ENCODE assay signal across 23 mouse cellular contexts in genomic region chr1:82353755-82354154, GRCm38 (mm10). TPM values are rescaled to one million over a fixed set of nuclear protein-coding genes. Genes with fewer than 3 reads are reported as not detected.
A peak's percentile ranks its signal among the peaks of the same experiment; 100 is the strongest.
DNase-seq lines count a peak whose midpoint lies in the region; ATAC-seq and TF ChIP-seq lines count a peak whose summit lies in the region.
"Had no signal": no experiment of that assay in that cellular context is flagged by ENCODE, and none has a peak within 500 bp of the region (broad histone marks: within the 10 kb centered on the region; RNA-seq: fewer than 3 reads in every experiment).

No protein-coding gene starts in this region.

- no peak for TF ChIP-seq POLR2A in brain, embryonic 14.5 days (IDR thresholded peaks at IDR 0.05; ENCODE audit: borderline replicate concordance, extremely low read depth, insufficient read depth, insufficient read length, poor library complexity, severe bottlenecking)

- no peaks in the 10 kb centered on the region for H3K36me3 ChIP-seq in forebrain, embryonic 12.5 days (replicated peaks)
- H3K36me3 ChIP-seq in forebrain, embryonic 11.5 days (ENCODE audit: control insufficient read depth, insufficient read depth, low read length): no peaks in the 10 kb centered on the region
- H3K36me3 ChIP-seq in forebrain, embryonic 13.5 days (ENCODE audit: poor library complexity, severe bottlenecking): no peaks in the 10 kb centered on the region
- H3K36me3 ChIP-seq in forebrain, embryonic 16.5 days (ENCODE audit: control insufficient read depth, insufficient read depth): no peaks in the 10 kb centered on the region
- no peaks in the 10 kb centered on the region for H3K36me3 ChIP-seq in forebrain, embryonic 14.5 days (ENCODE audit: control insufficient read depth, insufficient read depth, low read length)
- H3K36me3 ChIP-seq in forebrain, embryonic 10.5 days (replicated peaks): no peaks in the 10 kb centered on the region

- no peak overlapping the region for H3K4me2 ChIP-seq in forebrain, embryonic 12.5 days
- no peak overlapping the region for H3K4me2 ChIP-seq in forebrain, embryonic 11.5 days (ENCODE audit: low read depth, low read length, severe bottlenecking)
- no peak overlapping the region for H3K4me2 ChIP-seq in forebrain, embryonic 13.5 days
- no peak overlapping the region for H3K4me2 ChIP-seq in forebrain, embryonic 16.5 days (ENCODE audit: low read length)
- H3K4me2 ChIP-seq in forebrain, embryonic 14.5 days (ENCODE audit: low read length): no peak overlapping the region

- WGBS in forebrain, embryonic 12.5 days: 62% methylated on average over 2 of the region's 2 CpGs
- WGBS in forebrain, embryonic 11.5 days: 83% methylated on average over 2 of the region's 2 CpGs
- WGBS in forebrain, embryonic 13.5 days: 55% methylated on average over 2 of the region's 2 CpGs
- WGBS in forebrain, embryonic 16.5 days: 32% methylated on average over 2 of the region's 2 CpGs
- WGBS in forebrain, embryonic 14.5 days: 40% methylated on average over 2 of the region's 2 CpGs
- 92% methylated on average over 2 of the region's 2 CpGs for WGBS in forebrain, embryonic 10.5 days

- TF ChIP-seq CTCF in brain, embryonic 14.5 days (IDR thresholded peaks at IDR 0.05; ENCODE audit: borderline replicate concordance, extremely low read depth, insufficient read depth, insufficient read length): no peak

- H3K27ac ChIP-seq in forebrain, embryonic 12.5 days: no peak overlapping the region
- no peak overlapping the region for H3K27ac ChIP-seq in forebrain, embryonic 11.5 days (ENCODE audit: low read depth, low read length)
- no peak overlapping the region for H3K27ac ChIP-seq in forebrain, embryonic 13.5 days
- no peak overlapping the region for H3K27ac ChIP-seq in forebrain, embryonic 16.5 days (ENCODE audit: low read length)
- no peak overlapping the region for H3K27ac ChIP-seq in forebrain, embryonic 14.5 days (ENCODE audit: low read depth, low read length)
- no peak overlapping the region for H3K27ac ChIP-seq in forebrain, embryonic 10.5 days

- ATAC-seq in forebrain, embryonic 12.5 days (ENCODE audit: low FRiP score): peak; percentile 57; the same call in 1 of the 2 replicates
- no peak; the same call in 1 of the 2 replicates for ATAC-seq in forebrain, embryonic 11.5 days (replicated peaks; ENCODE audit: low FRiP score)
- peak; percentile 57; the same call in 1 of the 2 replicates for ATAC-seq in forebrain, embryonic 13.5 days
- ATAC-seq in forebrain, embryonic 16.5 days: no peak
- ATAC-seq in forebrain, embryonic 14.5 days: peak; percentile 32; the same call in 1 of the 2 replicates
- ATAC-seq: activated CD4-positive, CD25-positive, alpha-beta regulatory T cell, adult 4 months; CD4-positive, CD25-positive, alpha-beta regulatory T cell, adult 4 months; Patski had no signal

- H3K4me1 ChIP-seq in forebrain, embryonic 12.5 days: peaks cover under 1% of the 10 kb centered on the region
- H3K4me1 ChIP-seq in forebrain, embryonic 11.5 days (replicated peaks; ENCODE audit: control insufficient read depth, insufficient read depth, low read length): 0 out of 2 replicates have a peak, but pooled peaks cover under 1% of the 10 kb centered on the region
- H3K4me1 ChIP-seq in forebrain, embryonic 13.5 days: peaks cover 13% of the 10 kb centered on the region
- 0 out of 2 replicates have a peak, but pooled peaks cover 1% of the 10 kb centered on the region for H3K4me1 ChIP-seq in forebrain, embryonic 16.5 days (replicated peaks; ENCODE audit: control insufficient read depth, insufficient read depth, low read length)
- 0 out of 2 replicates have a peak, but pooled peaks cover 3% of the 10 kb centered on the region for H3K4me1 ChIP-seq in forebrain, embryonic 14.5 days (ENCODE audit: control insufficient read depth, insufficient read depth, low read length)
- H3K4me1 ChIP-seq in forebrain, embryonic 10.5 days: peaks cover 11% of the 10 kb centered on the region

- DNase-seq in forebrain, embryonic 11.5 days (ENCODE audit: low spot score): no peak
- peak; percentile 46 for DNase-seq in forebrain, embryonic 14.5 days (ENCODE audit: low spot score)
- no peak for DNase-seq in forebrain, embryonic 10.5 days (ENCODE audit: extremely low spot score, low spot score)
- DNase-seq in brain, embryonic 14.5 days (ENCODE audit: low read depth): peak; percentile 62
- DNase-seq in kidney, adult 11 months: no peak
- DNase-seq: adrenal gland, adult 2 months; adrenal gland, adult 8-10 months; adrenal gland, postnatal 10 days; adrenal gland, postnatal 14 days; adrenal gland, postnatal 25 days; adrenal gland, postnatal 36 days; B cell, adult 2 months; cerebellum, adult 11 months; cerebellum, adult 11-12 months; cerebellum, adult 18-20 months had no signal

- no peaks in the 10 kb centered on the region for H3K27me3 ChIP-seq in forebrain, embryonic 12.5 days
- H3K27me3 ChIP-seq in forebrain, embryonic 11.5 days (ENCODE audit: control insufficient read depth, insufficient read depth, low read length): no peaks in the 10 kb centered on the region
- no peaks in the 10 kb centered on the region for H3K27me3 ChIP-seq in forebrain, embryonic 13.5 days
- H3K27me3 ChIP-seq in forebrain, embryonic 16.5 days (replicated peaks; ENCODE audit: control insufficient read depth, insufficient read depth, low read length): no peaks in the 10 kb centered on the region
- no peaks in the 10 kb centered on the region for H3K27me3 ChIP-seq in forebrain, embryonic 14.5 days (replicated peaks; ENCODE audit: control insufficient read depth, insufficient read depth, low read length)
- no peaks in the 10 kb centered on the region for H3K27me3 ChIP-seq in forebrain, embryonic 10.5 days (ENCODE audit: poor library complexity, severe bottlenecking)
- H3K27me3 ChIP-seq: CH12.LX, Patski had no signal

- no peaks in the 10 kb centered on the region for H3K9me3 ChIP-seq in forebrain, embryonic 12.5 days
- H3K9me3 ChIP-seq in forebrain, embryonic 11.5 days (ENCODE audit: control insufficient read depth, low read length): no peaks in the 10 kb centered on the region
- H3K9me3 ChIP-seq in forebrain, embryonic 13.5 days (replicated peaks): no peaks in the 10 kb centered on the region
- H3K9me3 ChIP-seq in forebrain, embryonic 16.5 days (ENCODE audit: control insufficient read depth, low read length): no peaks in the 10 kb centered on the region
- H3K9me3 ChIP-seq in forebrain, embryonic 14.5 days (replicated peaks; ENCODE audit: control insufficient read depth, low read length): no peaks in the 10 kb centered on the region
- H3K9me3 ChIP-seq in forebrain, embryonic 10.5 days: no peaks in the 10 kb centered on the region
- H3K9me3 ChIP-seq: G1E had no signal

- H3K9ac ChIP-seq in forebrain, embryonic 12.5 days: no peak overlapping the region
- no peak overlapping the region for H3K9ac ChIP-seq in forebrain, embryonic 11.5 days (ENCODE audit: low read length)
- H3K9ac ChIP-seq in forebrain, embryonic 13.5 days: no peak overlapping the region
- no peak overlapping the region for H3K9ac ChIP-seq in forebrain, embryonic 16.5 days (replicated peaks; ENCODE audit: low read depth, low read length)
- H3K9ac ChIP-seq in forebrain, embryonic 14.5 days (ENCODE audit: low read length): no peak overlapping the region

- H3K4me3 ChIP-seq in forebrain, embryonic 12.5 days (replicated peaks): no peak overlapping the region
- H3K4me3 ChIP-seq in forebrain, embryonic 11.5 days (ENCODE audit: low read depth, low read length): no peak overlapping the region
- no peak overlapping the region for H3K4me3 ChIP-seq in forebrain, embryonic 13.5 days
- H3K4me3 ChIP-seq in forebrain, embryonic 16.5 days (replicated peaks; ENCODE audit: low read length): no peak overlapping the region
- H3K4me3 ChIP-seq in forebrain, embryonic 14.5 days (ENCODE audit: low read depth, low read length): no peak overlapping the region
- no peak overlapping the region for H3K4me3 ChIP-seq in forebrain, embryonic 10.5 days

RNA-seq across cellular contexts. Expression of gene Rhbdd1, which starts 37.5 kb away (rescaled TPM):
- polyA plus RNA-seq in forebrain, embryonic 12.5 days (2016; fragmentation: Nextera tagmentation; extraction: Ambion mirVana): 8.9 and 10.4 TPM in 2 replicates
- 6.3 and 7.5 TPM in 2 replicates for polyA plus RNA-seq in forebrain, embryonic 11.5 days (2014; fragmentation: Nextera tagmentation; extraction: Ambion mirVana)
- polyA plus RNA-seq in forebrain, embryonic 13.5 days (2015; fragmentation: Nextera tagmentation; extraction: Ambion mirVana): 5.7 and 6.3 TPM in 2 replicates
- polyA plus RNA-seq in forebrain, embryonic 16.5 days (2015; fragmentation: Nextera tagmentation; extraction: Ambion mirVana): 4.6 and 5.8 TPM in 2 replicates
- 4.0 and 4.2 TPM in 2 replicates for polyA plus RNA-seq in forebrain, embryonic 14.5 days (2014; fragmentation: Nextera tagmentation; extraction: Ambion mirVana)
- polyA plus RNA-seq in forebrain, embryonic 10.5 days (2016; fragmentation: Nextera tagmentation; extraction: Ambion mirVana): 10.2 and 10.6 TPM in 2 replicates
- 4.5 and 6.3 TPM in 2 replicates for polyA plus RNA-seq in brain, embryonic 14.5 days (2012; rRNA removed)

Comparison
In these comparisons a context has a peak if more than half of its experiments do, and no peak if none do; other contexts are left out.
1. ATAC-seq: peak in forebrain, embryonic 12.5 days (single experiment), forebrain, embryonic 13.5 days (single experiment) and forebrain, embryonic 14.5 days (single experiment); none in forebrain, embryonic 11.5 days (single experiment) and forebrain, embryonic 16.5 days (single experiment).
2. DNase-seq: peak in forebrain, embryonic 14.5 days (single experiment) and brain, embryonic 14.5 days (single experiment); none in forebrain, embryonic 11.5 days (single experiment), forebrain, embryonic 10.5 days (single experiment) and kidney, adult 11 months (single experiment).